Mouse (Mus musculus): ENCODE data around the gene Sbno1. TPM values are rescaled to one million over a fixed set of nuclear protein-coding genes. Genes with fewer than 3 reads are reported as not detected.

The Sbno1 gene
- total RNA-seq, 2 experiments from 2014 or later, result 43.2 to 49.2 TPM

GRCm38 (mm10) chr5:124452494-124453228 lies 26.9 kb upstream of the Sbno1 start:
- Histone ChIP-seq H3K27ac (peak overlapping the region; percentile 71), H3K4me3 (peak overlapping the region; percentile 42)
- no peak for DNase-seq
- no peak for TF ChIP-seq CTCF (IDR thresholded peaks at IDR 0.05)
- intact Hi-C loops (cut with DNase I), result no loop called here

GRCm38 (mm10) chr5:124450641-124451340 lies 25.0 kb upstream of the Sbno1 start:
- H3K27ac ChIP-seq, result peak overlapping the region; percentile 50
- intact Hi-C loops (cut with DNase I), result no loop called here
- no peak for TF ChIP-seq CTCF (IDR thresholded peaks at IDR 0.05)
- H3K4me3 ChIP-seq, result peak overlapping the region; percentile 92
- no peak for DNase-seq

- TF ChIP-seq CTCF (IDR thresholded peaks at IDR 0.05), result no peak
- Histone ChIP-seq H3K27ac (peak overlapping the region; percentile 50), H3K4me3 (peak overlapping the region; percentile 92)
- no peak for DNase-seq
- intact Hi-C loops (cut with DNase I), result no loop called here
These were observed 24.2 kb upstream of the Sbno1 start for GRCm38 (mm10) chr5:124450051-124450450.

GRCm38 (mm10) chr5:124449494-124449893 lies 23.7 kb upstream of the Sbno1 start:
- DNase-seq, result no peak
- intact Hi-C loops (cut with DNase I), result loop anchor here (2.0 kb wide), 1 partner anchor 25 kb away; no protein-coding TSS in a partner anchor
- TF ChIP-seq CTCF (IDR thresholded peaks at IDR 0.05), result no peak
- Histone ChIP-seq H3K27ac (peak overlapping the region; percentile 50), H3K4me3 (peak overlapping the region; percentile 92)

GRCm38 (mm10) chr5:124446301-124446881 lies 20.6 kb upstream of the Sbno1 start:
- TF ChIP-seq CTCF (IDR thresholded peaks at IDR 0.05), result no peak
- peak; percentile 86 for DNase-seq
- Histone ChIP-seq H3K27ac (peak overlapping the region; percentile 93), H3K4me3 (peak overlapping the region; percentile 92)
- intact Hi-C loops (cut with DNase I), result no loop called here

- peak overlapping the region; percentile 92 for H3K4me3 ChIP-seq
- peak overlapping the region; percentile 93 for H3K27ac ChIP-seq
- TF ChIP-seq CTCF (IDR thresholded peaks at IDR 0.05), result no peak
- intact Hi-C loops (cut with DNase I), result no loop called here
- peak; percentile 74 for DNase-seq
These were observed 20.0 kb upstream of the Sbno1 start for GRCm38 (mm10) chr5:124445621-124446293.

GRCm38 (mm10) chr5:124444661-124445561 lies 19.1 kb upstream of the Sbno1 start:
- no peak for TF ChIP-seq CTCF (IDR thresholded peaks at IDR 0.05)
- DNase-seq, result peak; percentile 92
- Histone ChIP-seq H3K27ac (peak overlapping the region; percentile 97), H3K4me3 (peak overlapping the region; percentile 92)
- intact Hi-C loops (cut with DNase I), result no loop called here

GRCm38 (mm10) chr5:124444208-124444607 lies 18.4 kb upstream of the Sbno1 start:
- peak overlapping the region; percentile 92 for H3K4me3 ChIP-seq
- no peak for TF ChIP-seq CTCF (IDR thresholded peaks at IDR 0.05)
- H3K27ac ChIP-seq, result peak overlapping the region; percentile 97
- DNase-seq, result no peak
- intact Hi-C loops (cut with DNase I), result no loop called here

GRCm38 (mm10) chr5:124442628-124443027 lies 16.8 kb upstream of the Sbno1 start:
- DNase-seq, result no peak
- TF ChIP-seq CTCF (IDR thresholded peaks at IDR 0.05), result no peak
- intact Hi-C loops (cut with DNase I), result no loop called here
- Histone ChIP-seq H3K4me3 (no peak overlapping the region), H3K27ac (no peak overlapping the region)

GRCm38 (mm10) chr5:124440094-124440701 lies 14.4 kb upstream of the Sbno1 start:
- TF ChIP-seq CTCF (IDR thresholded peaks at IDR 0.05), result peak; percentile 49
- Histone ChIP-seq H3K27ac (peak overlapping the region; percentile 96), H3K4me3 (peak overlapping the region; percentile 93)
- peak; percentile 84 for DNase-seq
- intact Hi-C loops (cut with DNase I), result no loop called here

GRCm38 (mm10) chr5:124439447-124440093 lies 13.8 kb upstream of the Sbno1 start, which contains the start of gene Kmt5a:
Gene Kmt5a, plus strand, starts transcription at chr5:124439930.
- Histone ChIP-seq H3K27ac (peak within 1 kb of the TSS; percentile 96), H3K4me3 (peak within 1 kb of the TSS; percentile 93)
- no peak for TF ChIP-seq CTCF (IDR thresholded peaks at IDR 0.05)
- peak; percentile 98 for DNase-seq
- intact Hi-C loops (cut with DNase I), result no loop called here

Data from gastrocnemius, adult 2 months (tissue).